Mouse (Mus musculus) cerebellum, adult 9-11 months (tissue): ENCODE measurements around the gene Vmn1r89.

Source experiments
- DNase-seq: peaks from one replicate; pipeline ENCODE4 v3.0.0; 2022

The Vmn1r89 gene

GRCm38 (mm10) chr7:13212720-13213119 lies at the start of gene Vmn1r89:
Vmn1r89 (plus strand) TSS chr7:13213020.
- no peak for DNase-seq

GRCm38 (mm10) chr7:13260746-13261700 lies 48.2 kb downstream of the Vmn1r89 start:
- DNase-seq, result no peak

DNA sequence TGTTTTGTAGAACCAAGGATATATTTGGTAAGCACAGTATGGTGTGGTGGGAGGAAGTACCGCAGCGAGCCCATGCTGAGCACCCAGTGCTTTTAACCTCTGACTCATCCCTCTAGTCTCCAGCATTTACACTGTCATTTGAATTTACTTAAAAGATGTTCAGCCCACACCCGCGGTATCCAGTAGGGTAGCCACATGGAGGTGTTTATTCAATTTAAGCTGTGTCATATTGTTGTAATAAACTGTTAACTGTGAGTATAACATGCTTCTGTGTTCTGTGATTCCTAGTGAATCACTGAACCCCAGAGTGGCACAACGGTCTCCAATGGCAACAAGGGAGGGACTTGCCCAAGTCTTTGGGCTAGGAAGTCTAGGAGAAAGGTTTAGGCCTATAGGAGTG lies 51.0 kb downstream of the Vmn1r89 start:
- no peak for DNase-seq

GRCm38 (mm10) chr7:13264396-13264795 lies 51.6 kb downstream of the Vmn1r89 start:
- DNase-seq, result no peak

- DNase-seq, result no peak
These were observed 56.0 kb downstream of the Vmn1r89 start for GRCm38 (mm10) chr7:13268749-13269260.

GRCm38 (mm10) chr7:13269394-13269793 lies 56.6 kb downstream of the Vmn1r89 start:
- DNase-seq, result no peak
